Mouse (Mus musculus) left cerebral cortex, adult 9 months (tissue): ENCODE measurements around the gene Wrap73.

Experiments
- DNase-seq, 2 experiments: peaks; one replicate each; pipeline ENCODE4 v3.0.0; 2022; ENCODE audit warnings: low spot score in 2 of 2

Wrap73 gene

DNA sequence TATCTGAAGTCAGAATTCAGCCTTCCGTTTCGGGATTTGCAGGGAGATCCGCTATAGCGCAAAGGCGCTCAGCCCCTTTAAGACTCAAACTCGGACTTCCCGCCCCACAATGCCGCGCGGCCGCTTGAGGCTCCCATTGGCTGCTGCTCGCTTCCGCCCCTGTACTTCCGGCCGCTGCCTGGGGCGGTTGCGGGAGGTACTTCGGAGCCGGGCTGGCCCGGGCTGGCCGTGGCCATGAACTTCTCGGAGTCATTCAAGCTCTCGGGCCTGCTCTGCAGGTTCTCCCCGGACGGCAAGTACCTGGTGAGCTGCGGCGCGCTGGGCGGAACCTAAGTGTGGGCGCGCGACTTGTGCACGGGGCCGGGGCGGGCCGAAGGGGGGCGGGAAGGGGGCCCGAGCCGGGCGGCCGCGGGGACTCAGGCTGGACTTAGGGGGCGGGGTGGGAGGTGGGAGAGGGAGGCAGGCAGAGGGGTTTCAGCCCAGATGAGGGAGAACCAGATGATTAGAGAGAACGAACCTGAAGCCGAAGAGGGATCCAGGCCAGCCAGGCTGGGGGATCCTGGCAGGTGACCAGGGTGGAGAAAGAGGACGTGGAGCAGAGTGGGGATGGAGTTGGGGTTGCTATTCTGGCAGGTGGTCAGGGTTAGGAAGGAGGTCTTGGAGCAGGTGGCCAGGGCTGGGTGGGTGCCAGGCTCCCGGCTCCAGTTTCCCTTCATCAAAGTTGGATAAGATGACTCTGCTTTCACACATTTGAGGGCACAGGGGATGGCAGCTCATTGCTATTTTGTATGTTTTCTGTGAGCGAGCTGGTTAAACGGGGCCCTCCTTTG is at the start of gene Wrap73:
Gene Wrap73 (plus strand): TSS at position 162 of the 830 bp plus-strand sequence.
- DNase-seq = peak; percentile 52 to 88

DNA sequence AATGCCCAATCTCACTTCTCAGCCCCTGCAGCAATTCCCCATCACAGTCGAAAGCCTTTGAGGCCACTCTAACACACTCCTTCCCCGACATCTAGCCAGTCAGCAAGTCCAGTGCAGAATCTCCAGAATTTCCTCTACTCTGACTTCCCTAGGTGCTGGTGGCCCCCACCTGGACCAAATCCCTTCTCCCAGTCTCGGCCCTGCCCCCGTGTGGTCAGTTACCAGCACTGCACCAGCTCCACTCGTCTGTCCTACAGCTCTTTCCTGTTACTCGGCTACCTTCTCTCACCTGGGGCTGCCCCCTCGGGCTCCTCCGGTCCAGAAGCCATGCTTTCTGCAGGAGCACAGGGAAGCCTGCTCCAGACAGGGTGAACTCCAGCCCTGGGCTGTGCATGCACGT is 49.0 kb upstream of the Wrap73 start:
- DNase-seq = peak in 1 of 2 experiments; percentile 37

DNA sequence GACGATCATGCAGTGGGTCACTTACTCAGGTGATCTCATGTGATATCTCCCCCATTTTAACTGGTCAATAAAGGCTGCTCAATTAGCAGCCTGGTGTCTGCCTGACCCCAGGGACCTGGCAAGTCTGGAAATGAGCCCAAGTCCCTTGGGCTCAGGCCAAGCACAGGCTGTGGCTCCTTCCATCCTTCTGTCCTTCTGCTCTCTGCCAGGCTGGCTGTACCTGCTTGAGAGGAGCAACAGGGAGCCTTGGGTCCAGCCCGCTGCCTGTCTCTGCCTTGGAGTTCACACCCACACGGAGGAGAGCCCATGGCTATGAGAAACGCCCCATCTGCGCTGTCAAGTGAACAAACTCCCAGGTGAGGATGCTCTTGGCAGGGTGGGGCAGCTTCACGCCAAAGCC is 46.1 kb upstream of the Wrap73 start:
- DNase-seq = no peak

DNA sequence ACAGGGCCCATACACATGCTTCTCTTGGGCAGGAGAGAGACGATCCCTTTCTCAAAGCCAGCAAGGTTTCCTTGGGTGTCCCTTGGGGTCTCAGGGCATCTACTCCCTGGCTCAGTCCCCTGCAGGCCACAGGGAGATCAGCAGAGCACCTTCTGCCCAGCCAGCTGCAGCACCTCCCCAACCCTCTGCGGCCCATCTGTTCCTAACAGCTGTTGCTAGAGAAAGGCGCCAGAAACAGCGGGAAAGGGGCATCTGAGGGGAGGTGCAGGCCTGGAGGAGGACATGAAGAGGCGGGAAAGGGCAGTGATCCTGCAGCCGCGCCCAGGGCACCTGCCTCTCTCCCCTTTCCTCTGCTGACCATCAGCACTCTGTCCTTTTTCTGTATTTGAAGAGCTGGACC is 42.8 kb upstream of the Wrap73 start:
- no peak for DNase-seq

DNA sequence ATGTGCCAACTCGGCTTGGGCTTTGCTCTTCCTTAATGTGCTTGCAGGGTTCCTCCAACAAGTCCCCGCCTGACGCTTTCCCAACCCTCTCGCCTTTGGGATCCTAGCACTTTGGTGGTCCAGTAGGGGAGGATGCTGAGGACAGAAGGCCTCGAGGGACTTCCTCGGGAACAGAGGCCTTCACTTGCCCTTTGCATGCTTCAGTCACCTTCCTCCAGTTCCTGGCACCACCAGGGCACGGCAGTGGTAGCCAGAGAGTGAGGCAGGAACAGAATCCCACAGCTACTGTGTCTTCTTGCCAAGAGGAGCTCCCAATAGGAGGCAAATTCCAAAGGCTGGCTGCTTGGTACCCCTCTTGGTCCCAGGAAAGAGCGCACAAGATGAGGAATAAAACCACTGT is 38.8 kb upstream of the Wrap73 start:
- no peak for DNase-seq

DNA sequence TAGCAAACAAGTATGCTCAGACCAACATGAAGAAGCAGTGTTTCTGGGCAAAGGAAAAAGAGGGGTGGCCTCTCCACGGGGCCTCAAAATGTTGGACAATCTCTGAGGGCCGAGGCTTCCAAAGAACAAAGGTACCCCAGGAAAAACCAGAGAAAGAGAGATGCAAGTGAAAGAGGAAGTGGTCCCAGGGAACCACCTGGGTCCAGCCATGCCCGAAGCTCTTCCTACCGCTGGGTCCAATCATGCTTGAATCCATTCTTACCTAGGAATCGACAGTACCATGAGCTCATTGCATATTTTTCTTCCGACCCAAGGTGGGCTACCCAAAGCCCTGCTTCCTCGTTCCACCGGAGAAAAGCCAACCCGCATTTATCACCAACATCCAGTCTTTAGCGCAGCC is 38.3 kb upstream of the Wrap73 start:
- no peak for DNase-seq

DNA sequence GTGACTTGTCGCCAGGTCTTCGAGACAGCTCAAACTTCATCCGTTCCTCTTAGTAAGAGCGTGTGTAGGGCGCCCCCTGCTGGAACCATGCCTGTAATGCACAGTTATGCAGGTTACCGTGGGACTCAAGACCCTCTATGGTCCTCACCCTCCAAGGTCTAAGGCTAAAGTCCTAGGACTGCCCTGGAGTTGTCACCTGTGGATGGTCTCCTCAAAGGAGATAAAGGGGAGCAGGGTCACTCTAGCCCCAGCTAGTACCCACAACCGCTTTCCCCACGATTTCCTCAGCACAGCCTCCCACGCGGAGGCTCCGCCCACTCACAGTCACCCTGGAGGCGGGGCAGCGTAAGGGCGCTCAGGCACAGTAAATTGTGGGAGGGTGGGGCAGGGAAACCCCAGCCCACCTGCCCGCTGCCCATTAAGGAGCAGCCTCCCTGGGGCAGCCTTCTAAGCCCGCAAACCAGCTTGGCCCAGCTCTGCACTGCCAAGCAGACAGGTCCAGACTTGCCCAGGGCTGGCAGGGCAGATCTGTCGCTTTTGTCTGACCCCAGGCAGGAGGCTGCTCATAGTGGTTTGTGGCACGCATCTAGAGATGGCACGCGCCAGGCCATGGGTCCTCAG is 36.7 kb upstream of the Wrap73 start:
- peak in 1 of 2 experiments; percentile 60 for DNase-seq

DNA sequence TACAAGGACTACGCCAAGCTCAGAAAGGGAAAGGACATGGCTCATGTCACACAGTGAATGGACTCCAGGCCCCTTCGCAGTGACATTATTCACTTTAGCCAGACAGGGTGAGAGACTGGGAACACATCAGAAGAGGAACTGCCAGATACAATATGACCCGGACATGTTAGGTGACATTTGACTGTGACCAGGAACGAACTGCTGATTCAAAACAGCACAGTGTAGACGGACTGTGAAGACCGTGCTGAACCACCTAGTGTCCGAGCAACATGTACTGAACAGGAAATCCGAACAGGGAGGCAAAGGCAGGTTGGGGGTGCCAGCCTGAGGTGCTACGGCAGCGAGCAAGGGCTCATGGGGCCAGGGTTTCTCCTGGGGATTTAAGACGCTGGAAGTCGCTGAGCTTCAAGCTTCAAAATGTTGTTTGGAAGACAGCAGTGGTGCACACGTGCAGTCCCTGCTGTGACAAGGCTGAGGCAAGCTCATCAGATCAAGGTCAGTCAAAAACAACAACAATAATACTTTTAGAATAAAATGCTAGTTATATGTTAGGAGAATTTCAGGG is 35.6 kb upstream of the Wrap73 start:
- DNase-seq = no peak

DNA sequence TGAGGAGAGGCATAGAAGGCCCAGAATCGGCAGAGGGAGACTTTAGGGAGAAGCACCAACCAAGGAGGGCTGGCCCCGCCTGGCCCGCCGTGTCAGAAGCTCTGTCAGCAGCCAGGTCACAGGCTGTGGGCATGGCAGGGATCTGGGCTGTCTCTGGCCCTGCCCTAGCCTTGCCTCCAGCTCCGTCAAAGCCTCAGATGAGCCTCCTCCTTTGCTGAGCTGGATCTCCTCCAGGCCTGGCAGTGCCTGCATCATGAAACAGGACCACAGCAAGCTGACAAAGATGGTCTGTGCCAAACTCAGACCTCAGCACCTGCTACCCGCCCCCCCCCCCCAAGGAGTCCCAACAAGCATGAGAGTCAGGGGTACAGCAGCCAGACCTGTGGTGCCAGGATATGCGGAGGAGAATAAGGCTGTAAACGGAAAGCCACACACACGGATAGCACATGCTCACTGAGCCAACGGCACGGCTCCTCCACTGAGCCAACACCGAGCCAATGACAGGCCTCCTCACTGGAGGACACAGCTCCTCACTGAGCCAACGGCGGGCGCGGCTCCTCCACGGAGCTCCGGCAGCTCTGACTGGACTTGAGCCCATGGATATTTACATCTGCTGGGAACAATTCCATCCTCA is 32.8 kb upstream of the Wrap73 start:
- peak in 1 of 2 experiments; percentile 48 for DNase-seq

DNA sequence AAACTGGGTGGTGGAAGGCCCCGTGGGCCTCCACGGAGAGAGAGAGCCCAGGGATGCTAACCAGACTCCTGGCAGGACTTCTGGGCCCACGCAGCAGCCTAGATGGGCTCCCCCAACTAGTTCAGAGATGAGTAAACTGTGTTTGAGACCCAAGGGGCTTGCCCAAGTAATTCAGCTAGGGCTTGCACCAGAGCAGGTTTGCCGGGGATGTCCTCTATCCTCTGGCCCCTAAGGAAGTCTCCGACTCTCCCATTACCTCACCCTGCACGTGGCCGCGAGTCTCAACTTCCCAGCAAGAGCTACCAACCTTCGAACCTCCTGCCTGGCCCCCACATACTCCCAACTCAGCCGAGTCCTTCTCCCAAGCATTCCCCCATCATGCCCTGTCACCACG is 32.3 kb upstream of the Wrap73 start:
- no peak for DNase-seq

DNA sequence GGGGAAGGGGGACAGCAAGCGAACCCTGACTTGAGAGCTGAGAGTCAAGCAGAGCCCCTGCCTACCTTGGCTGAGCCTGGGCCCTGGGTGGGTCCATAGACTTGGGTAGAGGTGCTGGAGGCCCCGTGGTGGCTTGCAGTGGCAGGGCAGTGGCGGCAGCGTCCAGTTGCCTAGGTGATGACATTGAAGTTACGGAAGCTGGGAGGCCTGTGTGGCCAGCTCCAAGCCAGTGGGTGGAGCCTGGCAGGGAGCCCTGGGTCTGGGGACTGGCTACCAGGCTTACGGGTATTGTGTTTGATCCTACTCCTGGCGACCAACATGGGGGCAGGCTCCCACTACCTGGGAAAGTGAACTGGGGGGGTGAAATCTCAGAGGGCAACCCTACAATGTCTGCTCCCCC is 25.8 kb upstream of the Wrap73 start:
- no peak for DNase-seq

DNA sequence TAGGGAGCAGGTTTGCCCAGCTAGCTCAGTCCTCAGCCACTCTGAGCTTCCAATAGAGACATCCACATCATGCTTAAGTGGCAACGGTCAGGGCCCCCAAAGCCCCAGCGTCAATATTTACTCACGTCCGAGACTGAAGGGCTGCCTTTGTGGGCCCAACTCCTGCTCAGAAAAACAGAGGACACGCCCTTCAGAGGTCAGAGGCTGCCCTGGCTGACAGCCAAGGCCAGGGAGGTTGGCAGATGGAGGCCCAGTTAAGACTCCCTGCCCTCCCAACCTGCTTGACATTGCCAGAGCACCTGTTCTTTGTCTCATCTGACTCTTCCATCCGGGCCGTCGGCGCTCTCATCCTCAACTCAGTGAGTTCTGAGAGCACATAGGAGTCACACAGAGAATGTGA is 23.4 kb upstream of the Wrap73 start:
- no peak for DNase-seq

DNA sequence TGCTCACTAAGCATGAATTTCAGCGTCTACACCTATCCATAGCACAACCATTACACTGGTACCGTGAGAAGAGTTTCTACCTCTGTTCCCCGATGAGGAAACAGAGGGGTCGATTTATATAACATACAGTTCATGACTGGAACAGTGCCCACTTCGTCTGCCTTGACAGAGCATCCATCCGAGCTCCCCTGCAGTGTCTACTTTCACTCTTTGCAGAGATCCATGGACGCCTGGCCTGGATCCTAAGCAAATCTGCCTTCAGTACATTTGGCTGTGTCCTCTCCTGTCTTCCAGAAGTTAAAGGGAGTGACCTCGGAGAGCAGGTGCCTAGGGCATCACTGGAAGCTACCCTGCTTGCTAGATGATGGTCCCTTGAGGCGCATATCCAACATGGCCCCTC is 23.0 kb upstream of the Wrap73 start:
- DNase-seq = no peak

DNA sequence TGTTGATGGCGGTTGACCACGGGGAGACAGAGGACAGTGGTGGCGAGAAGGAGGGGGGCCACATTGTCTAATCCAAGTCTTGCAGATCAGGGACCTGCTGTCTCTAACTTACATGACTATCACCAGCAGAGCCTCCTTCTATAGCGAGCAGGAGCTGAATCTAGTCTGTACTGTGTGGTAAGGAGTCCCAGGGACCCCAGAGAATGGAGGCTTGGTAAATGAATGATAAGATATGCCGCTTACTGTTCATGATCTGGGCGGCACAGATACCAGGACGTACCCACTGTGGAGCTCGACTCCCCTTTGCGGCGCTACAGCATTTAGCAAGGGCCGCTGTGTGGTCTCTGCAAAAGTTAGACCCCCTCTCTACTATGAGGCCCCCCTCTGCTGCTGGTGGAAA is 20.4 kb upstream of the Wrap73 start:
- DNase-seq = no peak

DNA sequence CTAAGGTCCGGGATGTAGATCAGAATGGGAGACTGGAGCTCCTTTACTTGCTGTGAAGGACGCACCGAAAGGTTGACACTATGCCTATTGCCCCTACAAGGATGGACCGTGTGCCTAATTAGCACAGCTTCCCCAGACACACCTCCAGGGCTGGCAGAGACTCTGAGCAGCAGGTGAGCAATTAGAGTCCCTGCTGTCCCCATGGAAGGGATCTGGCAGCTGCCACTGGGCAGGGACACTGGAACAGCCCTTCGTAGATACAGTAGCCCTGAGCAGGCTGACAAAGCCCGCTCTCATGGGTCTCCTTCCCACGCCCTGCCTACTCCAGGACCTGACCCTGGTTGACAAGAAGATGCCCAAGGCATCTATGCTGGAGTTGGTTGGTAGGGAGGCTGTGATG is 19.8 kb upstream of the Wrap73 start:
- no peak for DNase-seq

DNA sequence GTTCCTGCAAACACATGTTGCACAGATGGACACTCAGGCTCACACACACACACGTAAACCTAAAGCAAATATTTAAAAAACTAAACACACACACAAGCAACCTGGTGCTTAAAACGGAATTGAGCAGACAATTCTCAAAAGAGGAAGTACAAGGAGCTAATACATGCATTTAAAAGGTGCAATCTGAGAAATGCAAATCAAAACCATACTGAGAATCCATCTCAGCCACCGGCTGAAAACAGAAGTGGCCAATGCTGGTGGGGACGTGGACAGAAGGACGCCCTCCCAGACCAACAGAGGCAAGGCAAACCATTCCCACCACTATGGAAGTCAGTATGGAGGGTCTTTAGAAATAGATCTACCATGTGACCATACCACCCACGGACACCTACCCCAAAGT is 18.6 kb upstream of the Wrap73 start:
- no peak for DNase-seq

DNA sequence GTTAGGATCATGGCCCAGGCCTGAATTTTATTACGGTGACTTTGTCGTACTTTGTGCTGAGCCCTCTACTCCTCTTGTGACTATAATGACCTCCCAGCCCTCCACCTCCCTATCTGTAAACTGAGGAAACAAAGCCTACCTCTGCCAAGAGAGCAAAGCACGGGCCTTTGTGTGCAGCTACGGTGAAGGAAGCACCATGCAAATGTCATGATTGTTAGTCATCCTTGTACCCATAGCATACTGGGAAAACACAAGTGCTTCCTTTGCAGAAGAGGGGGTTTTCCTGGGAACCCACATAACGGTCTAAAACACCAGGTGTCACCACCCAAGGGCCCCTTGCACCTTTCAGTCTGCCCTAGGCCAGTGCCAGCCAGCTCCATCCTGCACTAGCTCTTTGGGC is 17.0 kb upstream of the Wrap73 start:
- no peak for DNase-seq

DNA sequence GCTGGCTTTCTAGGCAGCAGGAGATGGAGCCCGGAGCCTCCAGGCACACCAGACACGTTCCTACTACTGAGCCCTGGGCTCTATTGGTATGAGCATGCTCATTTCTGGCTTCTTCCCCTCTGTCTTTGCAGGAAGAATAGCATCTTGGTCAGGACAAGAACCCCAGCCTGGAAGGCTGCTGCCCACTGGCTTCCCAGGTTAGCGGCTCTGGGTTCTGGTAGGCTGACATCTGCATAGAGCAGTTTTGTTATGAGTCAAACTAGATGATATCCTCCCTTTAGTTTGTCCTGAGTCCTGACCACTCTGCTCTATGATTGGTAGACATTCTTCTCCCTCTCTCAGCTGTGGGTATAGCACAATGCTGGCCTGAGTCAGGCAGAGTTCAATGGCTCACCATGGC is 14.9 kb upstream of the Wrap73 start:
- no peak for DNase-seq

DNA sequence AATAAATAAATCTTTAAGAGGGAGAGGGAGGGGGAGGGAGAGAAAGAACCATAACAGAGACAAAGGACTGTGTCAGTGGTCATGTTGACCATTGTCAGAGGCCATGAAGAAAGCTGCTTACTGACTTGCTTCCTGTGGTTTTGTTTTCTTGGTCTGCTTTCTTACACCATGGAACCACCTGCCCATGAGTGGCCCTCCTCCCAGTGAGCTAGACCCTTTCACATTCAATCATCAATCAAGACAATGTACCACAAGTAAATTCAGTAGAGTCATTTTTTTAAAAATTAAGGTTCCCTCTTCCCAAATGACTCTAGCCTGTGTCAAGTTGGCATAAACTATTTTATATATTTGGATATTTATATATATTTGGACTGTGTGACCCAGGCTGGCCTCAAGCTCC is 12.2 kb upstream of the Wrap73 start:
- DNase-seq = no peak

DNA sequence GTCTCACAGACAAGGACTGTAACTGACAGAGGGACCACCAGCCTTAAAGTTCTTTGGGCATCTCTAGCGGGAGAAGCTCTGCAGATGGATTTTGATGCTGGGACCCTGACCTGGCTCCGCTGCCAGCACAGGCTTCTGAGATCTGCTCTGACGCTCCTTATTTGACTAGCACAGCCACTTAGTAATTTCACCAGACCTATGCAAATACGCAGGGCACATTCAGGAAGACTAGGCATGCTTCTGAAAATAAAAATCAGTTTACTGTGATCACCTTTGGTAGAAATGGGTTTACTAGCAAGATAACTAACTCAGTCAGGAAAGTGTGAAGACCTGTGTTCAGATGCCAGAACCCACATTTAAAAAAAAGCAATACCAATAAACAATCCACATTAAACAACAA is 10.3 kb upstream of the Wrap73 start:
- no peak for DNase-seq

DNA sequence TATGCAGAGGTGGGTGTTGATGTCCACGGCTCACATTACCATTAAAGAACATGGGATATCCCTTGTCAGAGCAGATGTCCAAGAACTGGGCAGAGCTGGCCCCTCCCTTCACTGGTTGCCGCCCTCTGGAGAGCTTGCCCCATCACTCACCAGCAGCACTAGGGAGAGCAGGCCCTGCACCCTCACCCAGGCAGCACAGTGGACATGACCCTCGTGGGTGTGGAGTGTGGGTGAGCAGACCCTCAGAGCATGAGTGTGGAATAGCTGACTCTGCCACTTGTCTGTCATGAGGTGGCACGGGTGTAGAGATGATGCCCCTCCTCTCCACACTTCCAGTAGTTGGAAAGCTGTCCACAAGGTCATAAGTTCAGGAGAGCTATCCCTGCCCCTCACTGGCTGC is 7.4 kb upstream of the Wrap73 start:
- DNase-seq = no peak

DNA sequence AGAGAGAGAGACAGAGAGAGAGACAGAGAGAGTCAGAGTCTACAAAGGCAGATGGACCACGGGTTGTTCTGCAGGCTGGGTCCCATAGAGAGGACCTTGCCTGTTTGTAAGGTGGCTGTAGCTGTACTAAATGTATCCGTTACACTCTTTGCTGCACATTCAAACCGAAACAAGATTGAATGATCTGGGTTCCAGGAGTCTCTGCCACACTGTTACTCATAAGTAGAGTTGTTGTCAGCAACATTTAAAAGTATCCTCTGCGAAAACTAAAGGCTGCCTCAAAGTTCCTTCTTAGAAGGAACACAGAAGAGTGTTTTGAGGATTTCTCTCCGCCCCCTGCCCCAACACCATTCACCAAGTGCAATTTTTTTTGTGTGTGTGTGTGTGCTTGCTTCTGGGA is 5.0 kb upstream of the Wrap73 start:
- DNase-seq = no peak

DNA sequence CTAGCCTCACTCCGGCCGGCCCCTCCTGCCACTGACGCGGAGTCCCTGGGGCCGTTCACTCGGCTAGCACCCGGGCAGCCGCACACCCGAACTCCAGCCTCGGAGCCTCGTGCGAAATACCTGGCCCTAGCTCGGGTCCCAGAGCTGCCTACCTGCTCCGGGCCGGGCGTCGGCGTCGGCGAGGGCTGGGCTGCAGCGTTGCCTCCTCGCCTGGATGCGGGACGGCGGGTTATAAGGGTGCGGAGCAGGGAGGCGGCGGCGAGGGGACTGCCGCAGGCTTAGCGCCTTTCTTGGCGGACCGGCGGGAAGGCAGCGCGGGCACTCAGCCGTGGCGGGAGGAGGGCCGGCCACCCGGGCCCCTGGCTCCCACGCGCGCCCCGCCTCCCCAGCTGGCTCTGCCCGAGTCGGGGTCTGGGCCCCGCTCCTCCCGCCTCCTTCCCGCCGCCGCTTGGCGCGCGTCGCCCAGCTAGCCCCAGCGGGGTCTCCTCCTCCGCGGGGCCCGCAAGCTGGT is 2.4 kb upstream of the Wrap73 start:
- no peak for DNase-seq
